Mouse (Mus musculus): ENCODE data around the gene Prkca.

- TF ChIP-seq POLR2A (IDR thresholded peaks at IDR 0.05; ENCODE audit: borderline replicate concordance, insufficient read depth, low read length) (no peak), CTCF (IDR thresholded peaks at IDR 0.05; ENCODE audit: borderline replicate concordance, insufficient read depth, low read depth, low read length) (no peak)
Observed at GRCm38 (mm10) chr11:108171260-108171659, 172.5 kb downstream of the Prkca start.

Measured in cerebellum, adult 2 months (tissue).